Mouse (Mus musculus) c-Kit-positive CD71-positive TER-119-negative erythroid progenitor cells, embryonic 14.5 days (primary cell): ENCODE results near the gene Dgcr6.

Experiments
- DNase-seq: peaks from one replicate; pipeline ENCODE4 v3.0.0-alpha.2; 2013; ENCODE audit warnings: low read depth

Gene Dgcr6

DNA sequence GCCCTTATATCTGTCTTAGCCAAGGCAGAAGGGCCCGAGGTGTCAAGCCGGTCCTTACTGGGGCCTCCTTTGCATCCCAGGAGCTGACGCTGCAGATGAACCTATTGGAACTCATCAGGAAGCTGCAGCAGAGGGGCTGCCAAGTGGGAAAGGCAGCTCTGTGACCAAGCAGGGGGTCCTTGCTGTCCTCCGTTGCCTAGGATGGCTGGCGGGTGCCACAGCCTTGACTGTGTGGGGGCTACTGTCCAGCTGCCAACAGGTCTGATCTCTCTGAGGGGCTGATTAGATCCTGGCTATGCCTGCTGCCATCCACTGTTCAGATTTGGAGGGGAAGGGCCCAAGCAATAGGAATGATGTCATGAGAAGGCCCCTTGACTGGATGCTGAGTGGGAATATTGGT is 18.1 kb downstream of the Dgcr6 start:
- no peak for DNase-seq

DNA sequence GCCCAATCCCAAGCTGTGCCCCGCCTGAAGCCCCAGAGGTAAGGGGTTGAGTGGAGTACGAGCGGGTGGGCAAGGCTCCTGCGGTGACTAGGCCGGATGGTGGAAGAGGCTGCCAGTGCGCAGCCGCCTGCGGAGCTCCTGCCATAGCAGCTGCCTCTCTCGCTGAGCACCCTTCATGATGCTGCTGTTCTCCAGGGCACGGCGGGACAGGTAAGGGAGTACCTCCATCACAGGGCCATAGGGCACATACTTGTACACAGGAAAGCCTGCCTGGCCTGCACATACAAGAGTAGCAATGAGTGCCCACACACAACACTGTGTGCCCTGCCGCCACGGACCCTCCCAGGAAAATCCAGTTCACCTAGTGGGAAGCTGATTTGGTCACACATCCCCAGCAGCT is 19.4 kb downstream of the Dgcr6 start:
- DNase-seq = no peak

DNA sequence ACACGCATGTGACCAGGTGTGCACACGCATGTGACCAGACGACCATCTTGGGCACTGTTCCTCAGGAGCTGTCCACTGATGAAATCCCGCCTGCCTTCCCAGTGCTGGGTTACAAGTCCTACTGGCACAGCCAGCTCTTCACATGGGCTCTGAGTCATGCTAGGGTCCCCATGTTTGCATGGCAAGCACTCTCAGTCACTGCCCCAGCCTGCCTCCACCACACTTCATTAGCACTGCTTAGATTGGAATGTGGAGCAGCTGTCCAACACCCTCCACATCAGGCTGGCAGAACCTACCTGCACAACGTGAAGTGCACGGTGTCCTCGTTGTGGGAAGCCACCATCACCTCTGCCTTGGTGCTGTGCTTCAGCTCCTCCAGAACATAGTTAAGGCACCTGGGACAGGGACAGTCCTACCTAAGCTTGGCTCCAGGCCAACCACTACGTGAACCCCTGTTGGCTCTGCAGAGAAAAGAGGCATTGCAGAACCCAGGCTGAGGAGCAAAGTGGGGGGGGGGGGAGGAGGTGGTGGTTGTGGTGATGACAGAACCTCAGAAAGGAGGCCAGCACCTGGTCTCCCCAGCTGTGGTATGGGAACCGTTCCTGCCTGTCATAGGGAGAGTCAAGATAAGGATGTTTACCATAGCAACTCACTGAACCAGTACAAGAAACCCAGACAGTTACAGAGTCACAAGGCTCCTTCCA is 20.8 kb downstream of the Dgcr6 start:
- DNase-seq = no peak

DNA sequence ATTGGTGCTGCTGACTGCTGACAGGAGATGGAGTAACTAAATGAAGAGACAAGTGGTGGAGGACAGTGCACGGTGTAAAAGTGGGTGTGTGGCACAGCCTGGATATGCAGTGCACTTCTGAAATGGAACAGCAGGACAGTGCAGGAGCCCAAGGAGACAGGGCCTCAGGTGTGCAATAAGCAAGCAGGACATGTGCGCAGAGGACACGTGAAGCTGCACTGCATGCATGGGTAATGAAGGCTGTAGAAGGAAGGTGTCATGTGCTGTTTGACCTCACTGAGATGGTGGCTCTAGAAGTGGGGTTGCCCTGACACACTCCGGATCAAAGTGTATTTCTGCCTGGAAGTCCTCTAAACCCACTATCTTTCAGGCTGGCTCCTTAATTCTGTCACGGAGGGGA is 22.0 kb downstream of the Dgcr6 start:
- DNase-seq = no peak

DNA sequence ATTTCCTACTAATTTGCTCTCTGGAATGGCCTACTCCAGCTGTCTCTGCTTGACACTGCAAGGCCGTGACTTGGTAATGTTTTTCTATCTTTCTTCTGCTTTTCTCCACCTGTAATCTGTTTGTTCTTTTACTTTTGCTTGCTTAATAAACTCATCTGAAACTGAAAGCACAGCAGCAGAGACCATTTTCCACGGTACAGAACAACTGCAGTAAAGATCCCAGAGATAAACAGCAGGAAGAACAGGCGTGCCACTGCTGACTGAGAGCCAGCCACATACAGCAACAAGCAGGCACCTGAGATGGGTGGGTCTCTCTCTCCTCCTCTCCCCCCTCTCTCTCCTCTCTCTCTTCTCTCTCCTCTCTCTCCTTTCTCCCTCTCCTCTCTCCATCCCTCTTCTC is 22.5 kb downstream of the Dgcr6 start:
- DNase-seq = no peak

DNA sequence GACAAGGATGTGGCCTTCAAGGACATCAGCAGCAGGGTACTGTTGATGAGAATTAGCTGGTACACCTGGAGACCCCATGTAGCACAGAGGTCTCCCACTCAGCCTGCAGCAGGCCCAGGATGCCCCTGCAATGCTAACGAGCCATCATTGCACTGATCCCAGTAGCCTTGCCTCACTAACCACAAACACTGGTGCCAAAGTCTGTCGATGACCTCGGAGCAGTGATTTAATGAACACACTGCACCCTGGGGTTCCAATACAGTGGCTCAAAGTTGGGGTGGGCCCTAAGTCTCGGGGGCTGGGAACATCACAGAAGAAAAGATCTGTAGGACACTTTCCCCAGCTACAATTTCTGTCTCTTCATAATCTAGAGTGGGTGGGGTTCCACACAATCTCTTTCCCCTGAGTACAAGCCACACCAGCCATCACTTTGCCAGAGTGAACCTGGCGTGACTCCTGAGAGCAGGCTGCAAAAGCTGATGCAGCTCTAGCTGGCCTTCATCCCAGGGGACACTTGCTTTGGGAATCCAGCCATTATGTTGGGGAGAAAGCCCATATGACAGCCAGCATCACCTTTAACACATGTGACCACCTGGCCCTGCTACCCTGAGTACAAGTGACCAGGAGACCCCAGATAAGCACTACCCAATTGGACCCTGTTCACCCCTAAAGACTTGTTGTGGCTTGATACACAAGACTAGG is 25.8 kb downstream of the Dgcr6 start:
- no peak for DNase-seq

DNA sequence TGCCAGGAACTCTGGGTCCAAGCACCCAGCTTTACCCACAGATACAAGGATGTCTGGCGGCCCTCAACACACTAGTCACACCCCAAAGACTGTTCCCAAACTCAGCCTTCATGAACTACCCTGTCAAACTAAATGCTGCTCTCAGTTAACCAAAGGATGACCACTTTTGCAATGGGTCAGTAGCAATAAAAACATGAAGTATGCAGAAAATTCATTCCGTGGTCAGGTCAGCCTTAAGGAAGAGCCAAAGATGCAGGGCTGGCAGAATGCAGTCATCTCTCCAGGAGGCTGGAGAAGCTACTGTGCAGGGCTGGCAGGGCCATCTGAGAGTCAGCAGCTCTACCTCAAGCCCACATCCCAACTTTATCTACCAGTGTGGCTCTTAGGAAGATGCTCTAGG is 26.6 kb downstream of the Dgcr6 start:
- DNase-seq = no peak

DNA sequence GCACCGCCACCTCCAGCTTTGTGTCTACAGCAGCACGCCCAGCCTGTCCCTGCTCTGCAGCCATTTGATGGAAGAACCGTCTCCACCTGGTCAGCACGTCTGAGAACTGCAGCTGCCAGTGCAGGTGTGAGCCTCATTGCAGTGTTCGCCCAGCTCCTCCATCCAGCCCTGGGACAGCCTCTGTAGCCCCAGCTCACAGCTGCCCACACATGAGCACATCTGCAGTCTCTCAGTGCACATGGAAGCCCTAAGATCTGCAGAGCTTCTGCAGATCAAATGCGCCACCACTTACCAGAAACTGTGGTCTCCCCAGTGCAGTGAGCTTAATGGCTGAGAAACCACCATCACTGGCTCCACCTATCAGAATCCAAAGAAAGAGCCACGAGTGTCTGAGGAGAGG is 27.5 kb downstream of the Dgcr6 start:
- no peak for DNase-seq

DNA sequence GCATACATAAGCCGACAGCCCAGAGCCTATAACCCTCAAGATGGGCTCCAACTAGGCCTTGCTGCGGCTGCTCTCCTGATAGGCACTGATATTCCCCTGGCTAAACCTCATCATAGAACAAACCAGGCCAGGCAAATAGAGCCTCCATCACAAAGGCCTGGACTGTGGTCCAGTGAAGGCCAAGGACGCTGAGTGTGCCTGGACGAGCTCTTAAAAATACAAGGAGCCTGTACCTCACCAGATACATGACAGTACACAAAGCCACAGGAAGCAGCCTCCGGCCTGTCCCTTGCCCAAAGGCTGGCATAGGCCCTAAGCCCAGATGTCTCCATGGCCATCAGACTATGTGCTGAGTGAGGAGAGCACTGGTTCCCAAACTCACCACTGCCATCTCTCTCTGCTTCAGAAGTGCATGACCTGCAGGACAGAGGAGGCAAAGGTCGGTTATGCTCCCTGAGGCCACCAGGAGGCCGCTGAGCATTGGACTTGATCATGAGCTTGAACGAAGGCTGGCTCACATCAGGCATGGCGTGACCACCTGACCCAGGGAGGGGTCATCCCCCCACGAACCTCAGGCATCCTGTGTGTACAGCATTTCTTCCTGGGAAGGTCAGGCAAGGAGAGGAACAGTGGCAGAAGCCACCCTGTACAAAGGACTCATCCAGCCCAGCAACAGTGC is 28.6 kb downstream of the Dgcr6 start:
- DNase-seq = no peak

DNA sequence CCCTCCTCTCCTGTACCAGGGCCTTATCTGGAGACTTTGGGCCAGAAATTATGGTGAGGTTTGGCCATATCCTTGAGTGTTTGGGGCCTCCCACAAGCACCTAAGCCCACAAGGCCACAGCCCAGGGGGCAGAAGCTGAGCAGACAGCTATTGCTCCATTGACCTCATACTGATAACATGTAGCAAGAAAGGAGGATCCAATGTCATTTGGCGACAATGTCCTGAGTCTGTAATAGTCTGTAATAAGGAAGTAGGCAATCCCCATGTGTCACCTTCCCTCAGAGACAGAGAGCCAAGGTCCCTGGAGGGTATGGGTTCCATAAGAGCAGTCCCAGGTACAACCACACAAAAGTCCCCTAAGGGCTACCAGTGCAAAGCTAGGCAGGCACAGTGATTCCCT is 29.6 kb downstream of the Dgcr6 start:
- DNase-seq = no peak

DNA sequence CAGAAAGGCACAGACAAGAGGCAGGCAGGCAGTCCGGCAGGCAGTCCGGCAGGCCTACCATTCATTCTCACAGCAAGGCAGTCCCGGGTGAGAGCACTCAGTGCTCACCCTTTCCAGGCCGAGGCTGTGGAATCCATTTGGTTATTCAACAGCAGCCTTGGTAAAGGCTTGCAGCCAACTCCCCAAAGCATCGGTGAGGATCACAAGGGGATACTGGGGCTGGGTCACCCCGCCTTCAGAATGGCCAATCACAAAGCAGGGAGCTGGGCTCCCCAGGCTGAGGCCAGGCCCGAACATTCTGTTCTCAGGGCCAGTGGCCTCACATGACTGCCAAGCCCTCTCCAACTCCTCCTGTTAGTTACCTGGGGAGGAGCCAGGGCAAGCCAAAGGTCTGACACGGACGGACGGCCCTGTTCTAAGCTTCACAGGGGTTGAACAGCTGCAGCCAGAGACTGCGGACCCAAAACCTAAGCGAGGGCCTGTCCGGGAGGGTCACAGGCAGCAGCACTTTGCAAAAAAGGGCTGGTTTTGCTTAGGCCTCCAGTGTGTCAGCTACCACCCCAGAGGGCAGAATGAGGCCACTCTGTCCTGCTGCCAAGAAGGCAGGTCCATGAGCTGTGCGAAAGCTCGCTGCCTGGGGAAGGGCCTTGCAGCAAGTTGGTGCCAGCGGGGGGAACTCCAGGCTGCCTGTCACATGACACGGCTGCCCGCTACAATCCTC is 30.7 kb downstream of the Dgcr6 start:
- DNase-seq = no peak

DNA sequence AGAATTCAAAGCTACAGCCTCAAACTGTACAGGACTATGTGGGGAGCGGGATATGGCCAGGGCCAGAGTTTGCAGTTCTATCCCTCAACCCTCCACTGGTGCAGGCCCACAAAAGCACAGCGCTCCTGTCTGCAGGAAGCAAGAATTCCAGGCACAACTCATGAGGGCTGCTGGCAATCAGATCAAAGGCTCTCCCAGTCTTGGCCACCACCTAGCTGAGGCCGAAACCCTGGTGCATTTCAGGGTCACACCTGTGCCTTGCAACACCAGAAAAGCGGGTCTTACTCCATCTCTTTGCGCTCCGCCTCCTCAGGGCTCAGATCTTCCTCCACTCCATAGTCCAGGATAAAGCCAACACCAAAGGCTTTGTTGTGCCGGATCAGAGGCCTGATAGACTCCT is 31.6 kb downstream of the Dgcr6 start:
- no peak for DNase-seq

DNA sequence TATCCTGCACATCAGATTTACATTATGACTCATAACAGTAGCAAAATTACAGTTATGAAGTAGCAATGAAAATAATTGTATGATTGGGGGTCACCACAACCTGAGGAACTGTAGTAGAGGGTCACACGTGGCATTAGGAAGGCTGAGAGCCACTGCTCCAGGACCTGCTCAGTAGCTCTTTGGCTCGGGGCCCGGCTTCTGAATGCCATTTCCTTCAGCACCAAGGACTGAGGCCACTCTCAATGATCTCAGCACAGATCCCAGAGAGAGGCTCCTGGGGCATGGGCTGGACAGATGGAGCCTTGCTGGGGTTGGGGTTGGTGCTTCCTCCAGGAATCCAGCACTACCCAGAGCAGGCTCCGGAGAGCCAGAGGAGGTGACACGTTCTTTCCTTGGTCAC is 34.4 kb downstream of the Dgcr6 start:
- DNase-seq = no peak

DNA sequence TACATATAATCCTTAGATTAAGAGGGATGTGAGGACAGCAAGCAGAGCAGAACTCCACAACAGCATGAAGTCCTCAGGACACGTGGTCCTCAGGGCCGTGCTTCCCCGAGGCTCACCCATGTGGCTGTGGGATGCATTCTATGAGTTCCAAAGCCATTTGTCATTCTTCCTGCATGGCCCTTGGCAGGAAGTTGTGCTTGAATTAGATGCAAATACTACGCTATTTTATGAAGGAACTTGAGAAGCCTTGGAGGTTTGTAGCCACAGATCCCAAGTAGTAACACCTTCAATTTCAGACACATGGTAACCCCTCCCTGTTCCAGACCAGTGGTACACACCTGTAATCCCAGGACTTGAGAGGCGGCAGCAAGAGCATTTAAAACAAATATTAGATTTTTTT is 43.7 kb downstream of the Dgcr6 start:
- DNase-seq = no peak

DNA sequence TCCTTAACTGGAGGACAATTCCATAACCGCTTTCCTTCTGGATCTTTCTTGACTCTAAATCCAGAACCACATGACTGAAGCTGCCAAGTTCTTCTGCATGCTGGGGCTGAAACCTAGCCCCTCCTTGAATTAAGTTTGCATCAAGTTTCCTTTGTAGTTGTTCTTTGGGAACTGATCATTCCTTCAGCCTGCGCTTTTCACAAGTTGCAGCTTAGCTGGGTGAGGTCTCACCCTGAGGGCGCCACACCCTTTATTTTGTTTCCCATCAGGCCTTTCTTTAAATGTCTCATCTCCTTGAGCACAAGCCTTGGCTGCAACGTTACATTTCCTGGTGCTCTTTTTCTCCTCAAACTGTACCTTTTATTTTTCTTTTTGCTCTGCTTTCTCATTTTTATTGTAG is 50.2 kb downstream of the Dgcr6 start:
- no peak for DNase-seq

DNA sequence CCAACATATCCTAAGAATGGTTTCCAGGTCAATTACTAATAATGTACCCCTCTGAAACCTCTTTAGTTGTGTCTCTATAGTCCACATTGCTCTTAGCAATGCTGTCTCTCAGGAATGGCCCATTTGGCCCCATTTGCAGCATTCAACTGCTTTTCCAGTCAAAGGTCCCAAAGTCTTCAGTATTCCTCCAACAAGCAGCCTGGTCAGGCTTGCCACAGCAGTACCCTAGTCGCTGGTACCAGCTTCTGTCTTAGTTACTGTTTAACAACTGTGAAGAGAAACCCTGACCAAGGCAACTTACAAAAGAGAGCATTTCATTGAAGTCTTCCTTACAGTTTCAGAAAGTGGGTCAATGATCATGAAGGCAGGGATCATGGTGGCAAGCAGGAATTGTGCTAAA is 50.7 kb downstream of the Dgcr6 start:
- DNase-seq = no peak

DNA sequence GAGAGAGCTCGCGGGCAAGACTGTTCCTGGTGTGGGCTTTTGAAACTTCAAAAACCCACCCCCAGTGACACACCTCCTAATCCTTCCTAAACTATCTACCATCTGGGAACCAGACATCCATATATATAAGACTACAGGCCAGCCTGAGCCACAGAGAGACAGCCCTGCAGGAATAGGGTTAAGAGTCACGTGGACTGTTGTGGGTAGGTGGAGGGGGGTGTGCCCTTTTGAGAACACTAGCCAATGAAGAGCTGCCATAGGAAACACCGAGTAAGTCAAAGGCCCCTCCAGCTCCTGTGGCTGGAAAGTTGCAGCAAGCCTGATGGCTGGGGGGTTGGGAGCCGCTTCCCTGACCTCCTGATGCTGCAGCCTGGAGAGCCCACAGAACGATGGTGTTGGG is 51.1 kb downstream of the Dgcr6 start:
- no peak for DNase-seq

DNA sequence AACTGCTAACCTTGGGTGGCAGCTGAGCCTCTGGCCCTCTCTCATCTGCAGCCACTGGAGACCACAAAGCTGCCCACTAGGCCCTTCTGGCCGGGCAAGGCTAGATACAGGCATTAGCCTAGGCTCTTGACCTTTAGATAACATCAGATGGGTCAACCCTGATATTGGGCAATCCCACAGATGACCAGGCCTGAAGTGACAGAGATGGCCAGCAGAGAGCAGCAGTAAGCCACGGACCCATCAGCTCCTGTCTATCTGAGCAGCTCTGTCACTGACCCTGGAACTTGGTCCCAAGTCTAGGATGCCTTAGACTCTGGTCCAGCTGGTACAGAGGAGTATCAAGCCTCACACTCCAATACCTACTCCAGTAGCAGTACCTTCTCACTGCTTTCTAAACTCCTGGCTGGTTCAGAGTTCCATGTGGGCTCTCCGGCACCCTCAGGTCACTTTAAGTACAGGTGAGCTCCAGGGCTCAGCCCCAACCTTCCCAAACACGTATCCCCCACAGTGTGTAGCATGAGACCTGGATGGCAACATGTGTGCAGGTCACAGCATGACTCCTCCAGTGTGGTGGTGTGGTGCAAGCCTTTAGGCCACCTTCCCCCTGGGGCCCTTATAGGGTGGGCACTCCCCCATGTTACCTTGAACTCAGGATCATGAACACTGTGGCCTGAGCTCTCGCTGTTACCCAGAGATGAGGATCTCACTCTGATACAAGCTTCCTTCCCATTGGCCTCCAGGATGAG is 55.7 kb downstream of the Dgcr6 start:
- no peak for DNase-seq

DNA sequence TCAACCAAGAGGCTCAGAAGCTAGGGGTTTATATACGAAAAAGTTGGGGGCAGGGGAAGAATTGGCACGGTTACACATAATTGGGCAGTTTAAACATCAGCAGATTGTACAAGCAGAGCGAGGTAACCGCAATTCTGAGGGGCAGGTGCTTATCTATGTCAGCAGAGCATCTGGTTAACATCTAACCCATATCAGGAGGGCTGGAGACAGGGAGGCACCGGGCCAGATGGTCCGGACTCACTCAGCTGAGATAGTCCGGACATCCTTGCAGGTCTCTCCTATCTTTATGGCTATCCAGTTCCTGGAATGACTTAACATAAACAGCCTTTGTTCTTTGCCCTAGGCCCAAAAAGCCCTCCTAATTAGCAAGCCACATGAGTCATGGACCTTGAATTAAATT is 58.4 kb downstream of the Dgcr6 start:
- DNase-seq = no peak

DNA sequence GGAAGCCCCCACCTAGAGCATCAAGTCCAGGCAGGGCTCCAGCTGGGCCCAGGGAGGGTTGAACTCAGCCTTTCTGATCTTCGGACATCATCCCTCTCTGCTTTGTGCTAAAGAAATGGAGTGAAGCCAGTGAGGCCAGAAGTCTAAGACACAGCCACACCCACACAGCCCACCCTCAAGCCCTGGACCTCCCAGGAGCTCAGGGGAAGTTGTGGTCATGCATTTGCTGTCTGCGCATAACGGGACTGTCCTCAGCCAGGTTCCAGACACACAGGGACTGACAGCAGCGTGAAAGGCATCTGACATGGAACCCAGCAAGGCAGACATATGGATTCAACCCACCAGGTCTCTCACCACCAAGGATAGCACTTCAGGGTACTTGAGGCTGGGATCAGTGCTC is 63.8 kb downstream of the Dgcr6 start:
- DNase-seq = no peak

DNA sequence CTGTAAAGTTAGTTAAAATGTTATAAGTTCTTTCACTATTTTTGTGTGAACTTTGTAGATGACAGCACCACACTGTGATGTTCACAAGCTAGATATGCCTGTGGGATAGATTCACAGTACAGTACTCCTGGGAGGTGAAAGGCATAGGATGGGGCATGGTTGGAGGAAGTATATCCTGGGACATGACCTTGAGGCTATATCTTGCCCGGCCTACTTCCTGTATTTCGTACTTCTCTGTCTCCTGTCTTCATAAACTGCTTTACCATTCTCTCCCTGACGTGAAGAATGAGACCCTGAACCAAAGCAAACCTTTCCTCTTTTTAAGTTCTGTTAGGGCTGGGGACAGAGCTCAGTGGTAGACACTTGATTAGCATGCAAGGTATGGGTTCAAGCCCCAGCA is 65.6 kb downstream of the Dgcr6 start:
- DNase-seq = no peak
